Mouse (Mus musculus) heart, postnatal 4 days (tissue): ENCODE measurements at regions not wholly inside any gene's neighbourhood (a gene's known extent, or its start where the extent isn't known, plus 50 kb on each side); places are given as distances from the start of the nearest gene placed in this dataset.

Experiments
- microRNA-seq, 2 experiments: library from miRNA; unstranded; fragments of <30 nt; microRNA quantifications; one replicate each; pipeline ENCODE4 v1.2.0; 2021 to 2022

Small RNA genes in the stretch of these regions (microRNA-seq; reads per million reads assigned to microRNA genes)
- gene Gm24462: 0 reads per million in 2 experiments
